Mouse (Mus musculus): ENCODE measurements around the gene Psmb9. TPM values are rescaled to one million over a fixed set of nuclear protein-coding genes. Genes with fewer than 3 reads are reported as not detected.

Psmb9 gene
- polyA plus RNA-seq, 1 experiment: 3.8 TPM

DNA sequence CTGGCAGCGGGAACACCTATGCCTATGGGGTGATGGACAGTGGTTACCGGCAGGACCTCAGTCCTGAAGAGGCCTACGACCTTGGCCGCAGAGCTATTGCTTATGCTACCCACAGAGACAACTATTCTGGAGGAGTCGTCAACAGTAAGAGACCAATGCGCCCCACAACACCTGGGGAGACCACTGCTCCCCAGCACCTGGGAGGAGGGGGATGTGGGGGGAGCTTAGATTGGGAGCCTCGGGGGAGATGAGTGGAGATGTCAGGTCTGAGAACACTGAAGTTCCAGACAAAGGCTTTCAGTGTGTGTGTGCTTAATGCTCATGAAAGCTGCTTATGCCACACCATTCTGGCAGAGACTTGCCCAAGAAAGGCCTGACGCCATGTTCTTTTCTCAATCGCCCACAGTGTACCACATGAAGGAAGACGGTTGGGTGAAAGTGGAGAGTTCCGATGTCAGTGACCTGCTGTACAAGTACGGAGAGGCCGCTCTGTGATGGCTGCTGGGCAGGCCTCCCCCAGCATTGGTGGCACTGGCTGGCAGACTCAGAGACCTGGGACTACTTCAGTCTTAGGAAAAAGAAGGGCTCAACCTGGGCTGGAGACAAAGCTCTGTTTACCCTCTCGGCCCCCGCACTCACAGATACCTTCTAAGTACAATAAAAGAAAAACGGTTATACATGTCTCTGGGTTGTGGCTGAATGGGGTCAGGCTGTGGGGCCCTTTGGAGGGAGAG lies 13.4 kb upstream of the Psmb9 start:
- Histone ChIP-seq H3K4me3 (ENCODE audit: insufficient read depth, low read length) (no peak overlapping the region), H3K4me1 (ENCODE audit: control insufficient read depth, insufficient read depth, low read length) (no peaks in the 10 kb centered on the region; the same call in 1 of the 2 replicates), H3K27ac (ENCODE audit: insufficient read depth, low read length) (no peak overlapping the region)
- TF ChIP-seq POLR2A (IDR thresholded peaks at IDR 0.05; ENCODE audit: extremely low read depth, insufficient read depth, low read length) (no peak), CTCF (IDR thresholded peaks at IDR 0.05; ENCODE audit: extremely low read depth, insufficient read depth, low read length) (no peak)

- no peak for TF ChIP-seq CTCF (IDR thresholded peaks at IDR 0.05; ENCODE audit: extremely low read depth, insufficient read depth, low read length)
- TF ChIP-seq POLR2A (IDR thresholded peaks at IDR 0.05; ENCODE audit: extremely low read depth, insufficient read depth, low read length): no peak
- Histone ChIP-seq H3K4me3 (ENCODE audit: insufficient read depth, low read length) (no peak overlapping the region), H3K27ac (ENCODE audit: insufficient read depth, low read length) (no peak overlapping the region), H3K4me1 (ENCODE audit: control insufficient read depth, insufficient read depth, low read length) (no peaks in the 10 kb centered on the region; the same call in 1 of the 2 replicates)
Observed at GRCm38 (mm10) chr17:34200047-34200446, 12.5 kb upstream of the Psmb9 start.

DNA sequence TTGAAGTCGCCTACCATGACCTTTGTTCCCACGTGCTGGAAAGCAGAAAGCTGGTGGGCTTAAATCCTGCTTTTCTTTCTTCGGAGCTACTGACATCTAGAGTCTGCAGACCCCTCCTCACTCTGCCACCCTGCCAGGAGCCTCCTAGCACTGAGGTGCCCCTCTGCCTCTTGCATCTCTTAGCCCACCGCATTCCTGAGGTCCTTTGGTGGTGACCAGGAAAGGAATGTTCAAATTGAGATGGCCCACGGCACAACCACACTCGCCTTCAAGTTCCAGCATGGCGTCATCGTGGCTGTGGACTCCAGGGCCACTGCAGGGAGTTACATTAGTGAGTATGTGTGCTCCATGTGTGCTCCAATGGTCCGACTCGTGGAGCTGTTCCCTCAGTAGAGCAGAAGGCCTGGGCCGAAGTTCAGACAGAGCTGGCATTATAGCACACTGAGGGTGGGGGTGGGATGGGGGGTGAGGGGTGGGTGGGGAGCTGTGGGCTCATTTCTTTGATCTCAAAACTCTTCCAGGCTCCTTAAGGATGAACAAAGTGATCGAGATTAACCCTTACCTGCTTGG lies 11.6 kb upstream of the Psmb9 start:
- TF ChIP-seq CTCF (IDR thresholded peaks at IDR 0.05; ENCODE audit: extremely low read depth, insufficient read depth, low read length) (no peak), POLR2A (IDR thresholded peaks at IDR 0.05; ENCODE audit: extremely low read depth, insufficient read depth, low read length) (no peak)
- no peak overlapping the region for H3K27ac ChIP-seq (ENCODE audit: insufficient read depth, low read length)
- H3K4me1 ChIP-seq (ENCODE audit: control insufficient read depth, insufficient read depth, low read length): no peaks in the 10 kb centered on the region; the same call in 1 of the 2 replicates
- peak overlapping the region; percentile 40; the same call in 1 of the 2 replicates for H3K4me3 ChIP-seq (ENCODE audit: insufficient read depth, low read length)

DNA sequence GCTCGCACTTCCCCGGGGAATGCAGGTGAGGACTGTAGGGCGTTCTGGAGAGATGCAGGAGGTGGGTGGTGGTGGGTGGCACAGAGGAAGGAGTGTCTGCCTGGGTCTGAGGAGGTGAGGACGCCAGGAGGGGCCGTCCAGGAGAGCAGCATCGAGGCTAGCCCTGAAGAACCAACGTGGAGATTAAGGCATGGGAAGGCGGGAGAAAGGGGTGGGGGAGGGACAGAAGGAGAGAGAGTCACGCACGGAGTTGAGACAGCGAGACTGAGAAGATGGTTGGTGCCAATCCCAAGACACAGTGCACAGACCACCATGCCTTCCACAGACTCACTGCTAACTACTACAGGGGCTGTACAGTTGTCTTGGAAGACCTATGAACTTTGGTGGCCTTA lies 11.0 kb upstream of the Psmb9 start:
- Histone ChIP-seq H3K27ac (ENCODE audit: insufficient read depth, low read length) (no peak overlapping the region), H3K4me3 (ENCODE audit: insufficient read depth, low read length) (peak overlapping the region; percentile 40), H3K4me1 (ENCODE audit: control insufficient read depth, insufficient read depth, low read length) (no peaks in the 10 kb centered on the region; the same call in 1 of the 2 replicates)
- TF ChIP-seq POLR2A (IDR thresholded peaks at IDR 0.05; ENCODE audit: extremely low read depth, insufficient read depth, low read length) (no peak), CTCF (IDR thresholded peaks at IDR 0.05; ENCODE audit: extremely low read depth, insufficient read depth, low read length) (no peak)

GRCm38 (mm10) chr17:34197904-34198520 lies 10.4 kb upstream of the Psmb9 start:
- Histone ChIP-seq H3K27ac (ENCODE audit: insufficient read depth, low read length) (no peak overlapping the region), H3K4me1 (ENCODE audit: control insufficient read depth, insufficient read depth, low read length) (no peaks in the 10 kb centered on the region; the same call in 1 of the 2 replicates), H3K4me3 (ENCODE audit: insufficient read depth, low read length) (peak overlapping the region; percentile 40)
- no peak for TF ChIP-seq POLR2A (IDR thresholded peaks at IDR 0.05; ENCODE audit: extremely low read depth, insufficient read depth, low read length)
- no peak for TF ChIP-seq CTCF (IDR thresholded peaks at IDR 0.05; ENCODE audit: extremely low read depth, insufficient read depth, low read length)

- TF ChIP-seq POLR2A (IDR thresholded peaks at IDR 0.05; ENCODE audit: extremely low read depth, insufficient read depth, low read length) (no peak), CTCF (IDR thresholded peaks at IDR 0.05; ENCODE audit: extremely low read depth, insufficient read depth, low read length) (no peak)
- Histone ChIP-seq H3K4me3 (ENCODE audit: insufficient read depth, low read length) (peak within 1 kb of the TSS; percentile 40), H3K4me1 (ENCODE audit: control insufficient read depth, insufficient read depth, low read length) (no peaks in the 10 kb centered on the region; the same call in 1 of the 2 replicates), H3K27ac (ENCODE audit: insufficient read depth, low read length) (no peak within 1 kb of the TSS)
Observed at GRCm38 (mm10) chr17:34196941-34197894, 9.7 kb upstream of the Psmb9 start, which contains the start of gene Psmb8. Gene Psmb8 (plus strand): TSS chr17:34197721.

DNA sequence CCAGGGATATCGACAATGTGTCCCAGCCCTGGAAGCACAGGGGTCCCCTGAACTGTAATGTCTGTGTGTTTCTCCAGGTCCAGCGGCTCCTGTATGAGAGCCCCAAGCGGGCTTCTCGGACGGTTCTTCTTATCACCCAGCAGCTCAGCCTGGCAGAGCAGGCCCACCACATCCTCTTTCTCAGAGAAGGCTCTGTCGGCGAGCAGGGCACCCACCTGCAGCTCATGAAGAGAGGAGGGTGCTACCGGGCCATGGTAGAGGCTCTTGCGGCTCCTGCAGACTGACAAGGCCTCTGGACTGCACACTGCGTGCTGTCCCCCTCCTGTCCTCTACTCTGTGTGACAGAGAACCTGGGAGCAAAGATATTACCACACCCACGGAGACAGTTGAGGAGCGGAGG lies 8.9 kb upstream of the Psmb9 start:
- Histone ChIP-seq H3K4me1 (ENCODE audit: control insufficient read depth, insufficient read depth, low read length) (no peaks in the 10 kb centered on the region; the same call in 1 of the 2 replicates), H3K27ac (ENCODE audit: insufficient read depth, low read length) (no peak overlapping the region), H3K4me3 (ENCODE audit: insufficient read depth, low read length) (no peak overlapping the region)
- no peak for TF ChIP-seq POLR2A (IDR thresholded peaks at IDR 0.05; ENCODE audit: extremely low read depth, insufficient read depth, low read length)
- no peak for TF ChIP-seq CTCF (IDR thresholded peaks at IDR 0.05; ENCODE audit: extremely low read depth, insufficient read depth, low read length)

DNA sequence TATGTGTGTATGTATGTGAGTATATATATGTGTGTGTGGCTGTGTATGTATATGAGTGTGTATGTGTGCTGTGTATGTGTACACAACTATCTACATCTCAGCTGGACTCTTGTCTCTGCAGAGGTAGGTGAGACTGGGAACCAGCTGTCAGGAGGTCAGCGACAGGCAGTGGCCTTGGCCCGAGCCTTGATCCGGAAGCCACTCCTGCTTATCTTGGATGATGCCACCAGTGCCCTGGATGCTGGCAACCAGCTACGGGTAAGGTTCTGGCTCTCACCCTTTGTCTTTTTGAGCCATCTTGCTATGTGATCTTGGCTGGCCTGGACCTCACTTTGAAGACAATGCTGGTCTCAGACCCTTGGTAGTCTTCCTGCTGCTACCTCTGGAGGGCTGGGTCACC lies 7.2 kb upstream of the Psmb9 start:
- Histone ChIP-seq H3K4me1 (ENCODE audit: control insufficient read depth, insufficient read depth, low read length) (no peaks in the 10 kb centered on the region; the same call in 1 of the 2 replicates), H3K27ac (ENCODE audit: insufficient read depth, low read length) (no peak overlapping the region), H3K4me3 (ENCODE audit: insufficient read depth, low read length) (no peak overlapping the region)
- TF ChIP-seq CTCF (IDR thresholded peaks at IDR 0.05; ENCODE audit: extremely low read depth, insufficient read depth, low read length): no peak
- TF ChIP-seq POLR2A (IDR thresholded peaks at IDR 0.05; ENCODE audit: extremely low read depth, insufficient read depth, low read length): no peak

GRCm38 (mm10) chr17:34193468-34193867 lies 5.9 kb upstream of the Psmb9 start:
- TF ChIP-seq CTCF (IDR thresholded peaks at IDR 0.05; ENCODE audit: extremely low read depth, insufficient read depth, low read length) (no peak), POLR2A (IDR thresholded peaks at IDR 0.05; ENCODE audit: extremely low read depth, insufficient read depth, low read length) (no peak)
- H3K27ac ChIP-seq (ENCODE audit: insufficient read depth, low read length): no peak overlapping the region
- H3K4me1 ChIP-seq (ENCODE audit: control insufficient read depth, insufficient read depth, low read length): no peaks in the 10 kb centered on the region
- H3K4me3 ChIP-seq (ENCODE audit: insufficient read depth, low read length): no peak overlapping the region

All from cortical plate, adult 2 months (tissue).